Mouse (Mus musculus) liver, embryonic 12.5 days (tissue): ENCODE results near the gene Them7. TPM values are rescaled to one million over a fixed set of nuclear protein-coding genes. Genes with fewer than 3 reads are reported as not detected.

Experiments used
- ATAC-seq: fragments of 200-750 bp; cut with Nextera tagmentation; 2 replicates; pipeline ENCODE4 v1.8.0; 2017; ENCODE audit warnings: moderate number of reproducible peaks, mild to moderate bottlenecking, moderate library complexity
- H3K27ac ChIP-seq: fragments of 300-500 bp; sonication (generic); 2 replicates; pipeline ENCODE4 v1.5.1; 2016; ENCODE audit warnings: mild to moderate bottlenecking
- H3K27me3 ChIP-seq: fragments of 300-500 bp; sonication (generic); replicated peaks from 2 replicates; pipeline ENCODE4 v1.6.1; 2016; ENCODE audit warnings: mild to moderate bottlenecking, moderate library complexity
- H3K36me3 ChIP-seq: fragments of 300-500 bp; sonication (generic); 2 replicates; pipeline ENCODE4 v1.6.1; 2016; ENCODE audit warnings: mild to moderate bottlenecking, moderate library complexity
- H3K4me1 ChIP-seq: fragments of 300-500 bp; sonication (generic); 2 replicates; pipeline ENCODE4 v1.6.1; 2016
- H3K4me2 ChIP-seq: fragments of 300-500 bp; sonication (generic); 2 replicates; pipeline ENCODE4 v1.6.1; 2016; ENCODE audit warnings: mild to moderate bottlenecking, moderate library complexity
- H3K4me3 ChIP-seq: fragments of 300-500 bp; sonication (generic); 2 replicates; pipeline ENCODE4 v1.5.1; 2016; ENCODE audit warnings: mild to moderate bottlenecking, moderate library complexity
- H3K9ac ChIP-seq: fragments of 300-500 bp; sonication (generic); 2 replicates; pipeline ENCODE4 v1.6.1; 2016; ENCODE audit warnings: mild to moderate bottlenecking, moderate library complexity
- H3K9me3 ChIP-seq: fragments of 300-500 bp; sonication (generic); replicated peaks from 2 replicates; pipeline ENCODE4 v1.6.1; 2016; ENCODE audit warnings: mild to moderate bottlenecking, moderate library complexity
- WGBS: fragments of 180-500 bp; shearing (Covaris S2); methylation state at CpG from one replicate; pipeline ENCODE4 v1.1.7; 2016; ENCODE audit not compliant: insufficient replicate concordance; 5-methylcytosine and 5-hydroxymethylcytosine counted together
- polyA plus RNA-seq: library from polyadenylated mRNA; unstranded; fragments of >200 nt; fragmentation: Nextera tagmentation; extraction: Ambion mirVana; gene quantifications from 2 replicates; pipeline ENCODE4 v1.2.1, GENCODE M21; 2016

Gene Them7
- polyA plus RNA-seq, 1 experiment from 2014 or later, result 1.1 TPM

GRCm38 (mm10) chr2:105282407-105283077 is 58.4 kb downstream of the Them7 start:
- no peak overlapping the region for H3K27ac ChIP-seq
- no peaks in the 10 kb centered on the region for H3K9me3 ChIP-seq
- no peak for ATAC-seq
- WGBS, result 58% methylated on average over 6 of the region's 6 CpGs
- no peaks in the 10 kb centered on the region for H3K4me1 ChIP-seq
- no peak overlapping the region for H3K9ac ChIP-seq
- H3K27me3 ChIP-seq, result no peaks in the 10 kb centered on the region
- H3K4me3 ChIP-seq, result no peak overlapping the region
- no peaks in the 10 kb centered on the region for H3K36me3 ChIP-seq
- no peak overlapping the region for H3K4me2 ChIP-seq

GRCm38 (mm10) chr2:105283811-105284210 is 59.7 kb downstream of the Them7 start:
- Histone ChIP-seq H3K4me3 (no peak overlapping the region), H3K27ac (no peak overlapping the region), H3K27me3 (no peaks in the 10 kb centered on the region), H3K4me1 (no peaks in the 10 kb centered on the region), H3K36me3 (no peaks in the 10 kb centered on the region), H3K9me3 (no peaks in the 10 kb centered on the region), H3K9ac (no peak overlapping the region), H3K4me2 (no peak overlapping the region)
- no peak for ATAC-seq

GRCm38 (mm10) chr2:105284855-105285254 is 60.7 kb downstream of the Them7 start:
- H3K36me3 ChIP-seq, result no peaks in the 10 kb centered on the region
- ATAC-seq, result no peak
- H3K4me2 ChIP-seq, result no peak overlapping the region
- 69% methylated on average over 4 of the region's 4 CpGs for WGBS
- no peaks in the 10 kb centered on the region for H3K4me1 ChIP-seq
- no peaks in the 10 kb centered on the region for H3K27me3 ChIP-seq
- no peaks in the 10 kb centered on the region for H3K9me3 ChIP-seq
- no peak overlapping the region for H3K4me3 ChIP-seq
- H3K27ac ChIP-seq, result no peak overlapping the region
- no peak overlapping the region for H3K9ac ChIP-seq

GRCm38 (mm10) chr2:105295823-105296222 is 71.7 kb downstream of the Them7 start:
- Histone ChIP-seq H3K4me1 (no peaks in the 10 kb centered on the region), H3K36me3 (no peaks in the 10 kb centered on the region), H3K9me3 (no peaks in the 10 kb centered on the region), H3K4me3 (no peak overlapping the region), H3K27ac (no peak overlapping the region), H3K4me2 (no peak overlapping the region), H3K27me3 (no peaks in the 10 kb centered on the region), H3K9ac (no peak overlapping the region)
- 46% methylated on average over 1 of the region's 1 CpGs for WGBS
- ATAC-seq, result no peak

GRCm38 (mm10) chr2:105298888-105299287 is 74.8 kb downstream of the Them7 start:
- Histone ChIP-seq H3K4me3 (no peak overlapping the region), H3K36me3 (no peaks in the 10 kb centered on the region), H3K9me3 (no peaks in the 10 kb centered on the region), H3K27ac (no peak overlapping the region), H3K4me2 (no peak overlapping the region), H3K9ac (no peak overlapping the region), H3K4me1 (no peaks in the 10 kb centered on the region), H3K27me3 (no peaks in the 10 kb centered on the region)
- 70% methylated on average over 1 of the region's 1 CpGs for WGBS
- no peak for ATAC-seq

GRCm38 (mm10) chr2:105301082-105301481 is 77.0 kb downstream of the Them7 start:
- 79% methylated on average over 8 of the region's 8 CpGs for WGBS
- no peak overlapping the region for H3K4me3 ChIP-seq

GRCm38 (mm10) chr2:105301531-105301930 is 77.4 kb downstream of the Them7 start:
- H3K4me2 ChIP-seq, result no peak overlapping the region
- ATAC-seq, result no peak
- H3K27me3 ChIP-seq, result no peaks in the 10 kb centered on the region
- no peak overlapping the region for H3K27ac ChIP-seq
- WGBS, result 43% methylated on average over 10 of the region's 10 CpGs
- no peak overlapping the region for H3K9ac ChIP-seq
- no peaks in the 10 kb centered on the region for H3K36me3 ChIP-seq
- H3K4me3 ChIP-seq, result no peak overlapping the region
- no peaks in the 10 kb centered on the region for H3K4me1 ChIP-seq
- no peaks in the 10 kb centered on the region for H3K9me3 ChIP-seq

More at GRCm38 (mm10) chr2:105301082-105301481, 77.0 kb downstream of the Them7 start:
- H3K27me3 ChIP-seq, result no peaks in the 10 kb centered on the region
- no peaks in the 10 kb centered on the region for H3K4me1 ChIP-seq
- no peak overlapping the region for H3K27ac ChIP-seq
- no peak for ATAC-seq
- H3K9ac ChIP-seq, result no peak overlapping the region
- no peak overlapping the region for H3K4me2 ChIP-seq
- H3K36me3 ChIP-seq, result no peaks in the 10 kb centered on the region
- H3K9me3 ChIP-seq, result no peaks in the 10 kb centered on the region

- Histone ChIP-seq H3K27ac (no peak overlapping the region), H3K4me3 (no peak overlapping the region), H3K4me2 (no peak overlapping the region), H3K9me3 (no peaks in the 10 kb centered on the region), H3K27me3 (0 out of 2 replicates have a peak, but pooled peaks cover 3% of the 10 kb centered on the region), H3K9ac (no peak overlapping the region), H3K36me3 (no peaks in the 10 kb centered on the region), H3K4me1 (no peaks in the 10 kb centered on the region)
- 56% methylated on average over 6 of the region's 6 CpGs for WGBS
- no peak for ATAC-seq
Observed at GRCm38 (mm10) chr2:105303962-105304514, 79.9 kb downstream of the Them7 start.

GRCm38 (mm10) chr2:105305876-105306275 is 81.8 kb downstream of the Them7 start:
- Histone ChIP-seq H3K9ac (no peak overlapping the region), H3K4me3 (no peak overlapping the region), H3K4me1 (no peaks in the 10 kb centered on the region), H3K27me3 (0 out of 2 replicates have a peak, but pooled peaks cover 3% of the 10 kb centered on the region), H3K4me2 (no peak overlapping the region), H3K9me3 (no peaks in the 10 kb centered on the region), H3K27ac (no peak overlapping the region), H3K36me3 (no peaks in the 10 kb centered on the region)
- no peak for ATAC-seq
- WGBS, result 40% methylated on average over 6 of the region's 6 CpGs

GRCm38 (mm10) chr2:105311414-105311813 is 87.3 kb downstream of the Them7 start:
- H3K4me1 ChIP-seq, result no peaks in the 10 kb centered on the region
- H3K36me3 ChIP-seq, result no peaks in the 10 kb centered on the region
- WGBS, result 35% methylated on average over 13 of the region's 13 CpGs
- no peak overlapping the region for H3K27ac ChIP-seq
- peaks cover 21% of the 10 kb centered on the region for H3K27me3 ChIP-seq
- no peak overlapping the region for H3K4me2 ChIP-seq
- H3K4me3 ChIP-seq, result no peak overlapping the region
- no peaks in the 10 kb centered on the region for H3K9me3 ChIP-seq
- no peak for ATAC-seq
- H3K9ac ChIP-seq, result no peak overlapping the region

GRCm38 (mm10) chr2:105311991-105312390 is 87.9 kb downstream of the Them7 start:
- Histone ChIP-seq H3K4me1 (no peaks in the 10 kb centered on the region), H3K9me3 (no peaks in the 10 kb centered on the region), H3K4me2 (no peak overlapping the region), H3K36me3 (no peaks in the 10 kb centered on the region), H3K27me3 (peaks cover 21% of the 10 kb centered on the region), H3K9ac (no peak overlapping the region), H3K27ac (no peak overlapping the region), H3K4me3 (no peak overlapping the region)
- ATAC-seq, result no peak
- WGBS, result 21% methylated on average over 7 of the region's 7 CpGs

- WGBS, result 28% methylated on average over 3 of the region's 3 CpGs
- H3K4me2 ChIP-seq, result no peak overlapping the region
- H3K4me1 ChIP-seq, result no peaks in the 10 kb centered on the region
- H3K9me3 ChIP-seq, result no peaks in the 10 kb centered on the region
- no peak overlapping the region for H3K4me3 ChIP-seq
- peaks cover 17% of the 10 kb centered on the region for H3K27me3 ChIP-seq
- no peak overlapping the region for H3K9ac ChIP-seq
- no peak for ATAC-seq
- H3K36me3 ChIP-seq, result no peaks in the 10 kb centered on the region
- H3K27ac ChIP-seq, result no peak overlapping the region
Observed at GRCm38 (mm10) chr2:105313077-105313476, 89.0 kb downstream of the Them7 start.
